Mouse (Mus musculus): Measurements from ENCODE around the gene Dusp1. TPM values are rescaled to one million over a fixed set of nuclear protein-coding genes. Genes with fewer than 3 reads are reported as not detected.

Gene Dusp1
- polyA plus RNA-seq, 1 experiment: 58.4 TPM

- H3K9ac ChIP-seq (ENCODE audit: low read depth, poor library complexity, severe bottlenecking): no peak overlapping the region
- no peaks in the 10 kb centered on the region for H3K9me3 ChIP-seq (replicated peaks; ENCODE audit: control insufficient read depth, insufficient read depth, low read length, poor library complexity, severe bottlenecking)
- H3K4me3 ChIP-seq (ENCODE audit: low read depth, low read length): no peak overlapping the region
- no peaks in the 10 kb centered on the region for H3K27me3 ChIP-seq (ENCODE audit: control insufficient read depth, insufficient read depth, low read length, poor library complexity, severe bottlenecking)
- peaks cover 11% of the 10 kb centered on the region for H3K4me1 ChIP-seq (ENCODE audit: control insufficient read depth, insufficient read depth, low read length)
- TF ChIP-seq POLR2A (IDR thresholded peaks at IDR 0.05; ENCODE audit: insufficient read depth, low read length): no peak
- TF ChIP-seq EP300 (IDR thresholded peaks at IDR 0.05; ENCODE audit: insufficient read depth, low read depth, low read length): no peak
- TF ChIP-seq CTCF (IDR thresholded peaks at IDR 0.05; ENCODE audit: low read depth, low read length): no peak
- H3K36me3 ChIP-seq (ENCODE audit: control insufficient read depth, insufficient read depth, low read length, poor library complexity, severe bottlenecking): no peaks in the 10 kb centered on the region
- no peak overlapping the region for H3K27ac ChIP-seq (ENCODE audit: insufficient read depth, low read length)
Observed at GRCm38 (mm10) chr17:26513459-26514290, 48.3 kb downstream of the Dusp1 start.

- H3K9me3 ChIP-seq (replicated peaks; ENCODE audit: control insufficient read depth, insufficient read depth, low read length, poor library complexity, severe bottlenecking): no peaks in the 10 kb centered on the region
- H3K4me1 ChIP-seq (ENCODE audit: control insufficient read depth, insufficient read depth, low read length): peaks cover 11% of the 10 kb centered on the region
- no peak overlapping the region for H3K4me3 ChIP-seq (ENCODE audit: low read depth, low read length)
- no peaks in the 10 kb centered on the region for H3K36me3 ChIP-seq (ENCODE audit: control insufficient read depth, insufficient read depth, low read length, poor library complexity, severe bottlenecking)
- H3K27me3 ChIP-seq (ENCODE audit: control insufficient read depth, insufficient read depth, low read length, poor library complexity, severe bottlenecking): no peaks in the 10 kb centered on the region
- H3K27ac ChIP-seq (ENCODE audit: insufficient read depth, low read length): no peak overlapping the region
- TF ChIP-seq CTCF (IDR thresholded peaks at IDR 0.05; ENCODE audit: low read depth, low read length) (no peak), POLR2A (IDR thresholded peaks at IDR 0.05; ENCODE audit: insufficient read depth, low read length) (no peak), EP300 (IDR thresholded peaks at IDR 0.05; ENCODE audit: insufficient read depth, low read depth, low read length) (no peak)
- no peak overlapping the region for H3K9ac ChIP-seq (ENCODE audit: low read depth, poor library complexity, severe bottlenecking)
Observed at GRCm38 (mm10) chr17:26512961-26513360, 49.0 kb downstream of the Dusp1 start.

GRCm38 (mm10) chr17:26511816-26512774 is 49.8 kb downstream of the Dusp1 start:
- Histone ChIP-seq H3K9ac (ENCODE audit: low read depth, poor library complexity, severe bottlenecking) (no peak overlapping the region), H3K4me1 (ENCODE audit: control insufficient read depth, insufficient read depth, low read length) (peaks cover 11% of the 10 kb centered on the region), H3K36me3 (ENCODE audit: control insufficient read depth, insufficient read depth, low read length, poor library complexity, severe bottlenecking) (no peaks in the 10 kb centered on the region), H3K4me3 (ENCODE audit: low read depth, low read length) (no peak overlapping the region), H3K27ac (ENCODE audit: insufficient read depth, low read length) (no peak overlapping the region), H3K27me3 (ENCODE audit: control insufficient read depth, insufficient read depth, low read length, poor library complexity, severe bottlenecking) (no peaks in the 10 kb centered on the region), H3K9me3 (replicated peaks; ENCODE audit: control insufficient read depth, insufficient read depth, low read length, poor library complexity, severe bottlenecking) (no peaks in the 10 kb centered on the region)
- no peak for TF ChIP-seq EP300 (IDR thresholded peaks at IDR 0.05; ENCODE audit: insufficient read depth, low read depth, low read length)
- no peak for TF ChIP-seq CTCF (IDR thresholded peaks at IDR 0.05; ENCODE audit: low read depth, low read length)
- TF ChIP-seq POLR2A (IDR thresholded peaks at IDR 0.05; ENCODE audit: insufficient read depth, low read length): no peak

GRCm38 (mm10) chr17:26511256-26511655 is 50.7 kb downstream of the Dusp1 start:
- no peak overlapping the region for H3K9ac ChIP-seq (ENCODE audit: low read depth, poor library complexity, severe bottlenecking)
- H3K4me3 ChIP-seq (ENCODE audit: low read depth, low read length): no peak overlapping the region
- H3K36me3 ChIP-seq (ENCODE audit: control insufficient read depth, insufficient read depth, low read length, poor library complexity, severe bottlenecking): peaks cover 7% of the 10 kb centered on the region
- peak; percentile 87 for TF ChIP-seq EP300 (IDR thresholded peaks at IDR 0.05; ENCODE audit: insufficient read depth, low read depth, low read length)
- no peak for TF ChIP-seq CTCF (IDR thresholded peaks at IDR 0.05; ENCODE audit: low read depth, low read length)
- H3K27me3 ChIP-seq (ENCODE audit: control insufficient read depth, insufficient read depth, low read length, poor library complexity, severe bottlenecking): no peaks in the 10 kb centered on the region
- peak overlapping the region; percentile 5; the same call in 1 of the 2 replicates for H3K27ac ChIP-seq (ENCODE audit: insufficient read depth, low read length)
- peaks cover 11% of the 10 kb centered on the region for H3K4me1 ChIP-seq (ENCODE audit: control insufficient read depth, insufficient read depth, low read length)
- no peaks in the 10 kb centered on the region for H3K9me3 ChIP-seq (replicated peaks; ENCODE audit: control insufficient read depth, insufficient read depth, low read length, poor library complexity, severe bottlenecking)

GRCm38 (mm10) chr17:26510146-26511045 is 51.5 kb downstream of the Dusp1 start:
- Histone ChIP-seq H3K4me1 (ENCODE audit: control insufficient read depth, insufficient read depth, low read length) (peaks cover 11% of the 10 kb centered on the region), H3K9me3 (replicated peaks; ENCODE audit: control insufficient read depth, insufficient read depth, low read length, poor library complexity, severe bottlenecking) (no peaks in the 10 kb centered on the region), H3K9ac (ENCODE audit: low read depth, poor library complexity, severe bottlenecking) (no peak overlapping the region), H3K27me3 (ENCODE audit: control insufficient read depth, insufficient read depth, low read length, poor library complexity, severe bottlenecking) (no peaks in the 10 kb centered on the region), H3K36me3 (ENCODE audit: control insufficient read depth, insufficient read depth, low read length, poor library complexity, severe bottlenecking) (peaks cover 15% of the 10 kb centered on the region), H3K4me3 (ENCODE audit: low read depth, low read length) (no peak overlapping the region), H3K27ac (ENCODE audit: insufficient read depth, low read length) (no peak overlapping the region)
- no peak for TF ChIP-seq CTCF (IDR thresholded peaks at IDR 0.05; ENCODE audit: low read depth, low read length)
- no peak for TF ChIP-seq EP300 (IDR thresholded peaks at IDR 0.05; ENCODE audit: insufficient read depth, low read depth, low read length)
- no peak for TF ChIP-seq POLR2A (IDR thresholded peaks at IDR 0.05; ENCODE audit: insufficient read depth, low read length)

Measured in ES-Bruce4 (cell line).